Mouse (Mus musculus) spleen, postnatal 4 days (tissue): Measurements from ENCODE around the gene Gnb3.

Experiments
- DNase-seq, 2 experiments: peaks; one replicate each; pipeline ENCODE4 v3.0.0; 2022; ENCODE audit warnings: low spot score in 2 of 2

Gene Gnb3

DNA sequence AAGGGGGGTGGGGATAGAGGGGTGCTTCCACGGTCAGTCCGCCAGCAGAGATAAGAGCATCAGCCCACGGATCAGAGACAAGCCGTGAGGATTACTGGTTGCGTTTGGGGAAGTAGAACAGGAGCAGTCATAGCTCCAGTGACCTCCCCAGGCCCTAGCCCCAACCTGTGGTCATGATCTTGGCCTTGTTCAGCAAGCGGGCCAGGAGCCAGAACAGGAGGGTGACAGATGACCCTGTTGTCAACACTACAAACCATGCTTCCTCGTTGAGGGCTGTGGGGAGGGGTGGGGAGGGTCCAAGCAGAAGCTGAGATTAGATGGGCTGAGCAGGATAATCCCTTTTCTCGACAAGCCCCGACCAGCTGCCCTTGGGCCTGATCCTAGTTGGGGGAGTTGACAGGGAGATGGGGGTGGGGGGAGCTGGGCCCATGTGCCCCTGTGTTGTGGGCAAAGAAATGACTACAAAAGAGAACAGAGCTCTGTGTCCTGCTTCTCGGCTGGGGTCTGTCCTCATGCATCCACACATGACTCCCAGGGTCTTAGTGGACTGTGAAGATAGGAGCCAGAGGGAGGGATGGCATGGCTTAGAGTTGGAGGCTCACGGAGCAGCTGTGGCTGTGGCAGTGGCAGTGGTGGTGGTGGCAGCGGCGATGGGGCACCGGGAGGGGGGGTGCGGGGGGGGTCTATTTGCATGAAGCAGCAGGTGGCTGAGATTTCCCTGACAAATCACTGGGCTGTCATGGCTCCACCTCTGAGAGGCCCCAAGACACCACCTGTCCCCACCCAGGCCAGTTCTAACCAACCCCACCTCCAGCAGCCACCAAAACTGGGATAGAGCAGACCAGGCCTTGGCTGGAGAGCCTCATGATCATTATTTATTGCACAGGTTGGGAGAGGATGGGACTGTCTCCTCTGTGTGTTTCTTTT, at the start of gene Gnb3:
TSS of gene Gnb3 (minus strand) at position 35 of the 927 bp plus-strand sequence.
- DNase-seq, result peak in 1 of 2 experiments; percentile 61

DNA sequence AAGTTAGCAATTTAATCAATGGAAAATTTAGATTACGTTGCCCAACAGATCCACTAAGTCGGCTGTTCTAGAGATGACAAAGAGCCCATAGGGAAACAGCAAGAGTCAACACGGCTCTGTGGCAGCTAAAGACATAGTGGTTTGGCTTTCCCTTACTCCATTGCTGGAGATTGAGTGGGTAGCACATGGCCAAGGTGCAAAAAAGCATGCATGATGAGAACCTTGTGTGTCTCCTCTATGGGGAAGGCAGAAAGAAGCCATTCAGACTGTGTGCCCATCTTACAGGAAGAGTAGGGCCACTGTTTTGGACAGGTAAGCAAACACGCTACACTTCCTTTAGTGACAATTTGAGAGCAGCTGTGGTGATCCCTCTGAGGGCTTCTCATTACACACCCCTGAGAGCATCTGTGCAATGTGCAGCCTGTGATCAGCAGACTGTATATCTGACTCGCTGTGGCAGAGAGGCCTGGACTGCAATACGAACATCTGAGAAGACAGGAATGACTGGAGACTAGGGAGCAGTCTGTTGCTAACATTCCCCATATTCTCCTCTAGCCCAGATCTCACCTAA, 48.6 kb upstream of the Gnb3 start:
- DNase-seq, result no peak

DNA sequence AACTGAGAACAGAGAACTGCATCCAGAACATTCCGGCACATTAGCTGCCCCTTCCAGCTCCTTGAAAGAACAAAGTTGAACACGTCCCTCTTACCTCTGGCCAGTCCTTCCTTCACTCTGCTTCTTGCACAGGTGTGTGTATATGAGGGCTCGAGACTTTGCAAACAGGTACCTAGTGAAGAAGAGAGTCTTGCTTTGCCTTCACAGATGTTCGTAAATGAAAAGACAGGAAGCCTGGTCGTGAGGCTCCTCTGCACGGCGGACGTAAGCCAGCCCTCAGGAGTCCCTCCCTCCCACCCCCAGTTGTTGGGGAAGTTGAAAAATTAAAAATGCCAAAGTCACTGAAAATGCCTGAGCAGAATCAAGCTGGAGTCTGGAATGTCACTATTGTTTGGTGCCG, 47.9 kb upstream of the Gnb3 start, which contains the start of gene Cd4:
TSS of gene Cd4 (minus strand) at position 236 of the 400 bp plus-strand sequence.
- no peak for DNase-seq

DNA sequence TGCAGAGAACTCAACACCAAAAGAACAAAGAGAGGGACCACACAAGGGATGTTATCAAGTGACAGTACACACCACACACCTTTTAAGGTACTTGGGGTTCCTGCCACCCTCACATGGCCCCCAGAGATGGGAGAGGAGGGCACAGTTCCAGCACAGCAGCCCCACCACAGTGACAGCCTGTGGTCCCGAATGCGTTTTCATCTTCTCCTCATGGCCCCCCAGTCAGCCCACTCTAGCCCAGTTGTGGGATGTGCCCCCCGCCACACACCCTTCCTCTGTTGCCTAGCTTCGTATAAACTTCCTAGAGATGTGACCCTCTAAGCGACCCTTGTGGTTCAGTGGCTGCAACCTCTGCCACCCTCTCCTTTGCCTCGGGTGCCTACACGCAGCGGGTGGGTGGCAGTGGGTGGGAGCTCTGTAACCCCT, 45.9 kb upstream of the Gnb3 start:
- DNase-seq, result no peak

DNA sequence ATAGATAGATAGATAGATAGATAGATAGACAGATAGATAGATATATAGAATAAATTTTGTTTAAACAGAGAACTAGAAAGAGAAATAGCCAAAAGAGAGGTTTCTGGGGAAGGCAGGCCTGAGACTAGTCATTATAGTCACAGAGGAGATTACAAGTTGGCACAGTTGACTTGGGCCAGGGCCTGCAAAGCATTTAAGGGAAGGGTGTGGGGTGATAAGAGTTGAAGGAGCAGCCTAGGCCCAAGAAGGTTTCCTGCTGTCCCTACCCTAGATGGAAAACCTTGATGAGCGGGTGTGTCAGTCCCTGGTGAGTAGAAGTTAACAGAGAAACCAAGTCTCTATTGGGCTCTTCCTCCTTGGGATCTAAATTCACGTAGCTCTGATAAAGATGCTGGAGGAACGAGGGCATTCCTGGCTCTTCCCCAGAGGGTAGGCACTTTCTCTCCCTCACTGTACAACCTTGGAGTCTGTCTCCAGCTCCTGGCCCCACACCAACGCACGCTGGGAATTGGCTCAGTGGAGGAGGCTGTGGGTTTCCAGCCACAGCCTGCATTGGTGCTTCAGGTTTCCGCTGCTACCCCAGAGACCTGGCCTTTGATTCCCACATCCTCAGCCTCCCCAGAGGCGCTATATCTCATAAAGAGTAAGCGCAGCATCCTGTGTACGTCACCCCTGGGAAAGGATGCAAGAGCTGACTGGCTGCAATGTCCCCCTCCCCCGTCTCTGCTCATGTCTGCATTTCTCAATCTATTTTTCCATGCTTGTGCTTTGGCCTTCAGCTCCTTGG, 44.8 kb upstream of the Gnb3 start:
- DNase-seq, result no peak

DNA sequence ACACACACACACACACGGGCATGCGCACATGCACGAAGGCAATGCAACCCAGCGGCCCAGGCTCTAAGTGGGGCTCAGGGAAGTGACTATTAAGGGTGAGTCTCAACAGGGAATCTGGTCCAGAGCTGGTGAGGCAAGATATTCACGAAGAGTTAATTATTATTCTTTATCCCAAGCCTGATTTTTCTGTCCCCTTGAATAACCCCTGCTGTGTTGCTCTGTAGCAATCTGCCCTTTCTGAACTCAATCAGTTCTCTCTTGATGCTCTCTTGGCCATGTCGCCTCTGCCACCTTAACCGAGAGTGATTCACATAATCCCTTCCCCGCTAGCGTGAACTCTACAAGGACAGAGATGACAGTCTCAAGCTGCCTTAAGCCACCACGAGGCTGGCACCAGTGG, 43.3 kb upstream of the Gnb3 start:
- DNase-seq, result no peak

DNA sequence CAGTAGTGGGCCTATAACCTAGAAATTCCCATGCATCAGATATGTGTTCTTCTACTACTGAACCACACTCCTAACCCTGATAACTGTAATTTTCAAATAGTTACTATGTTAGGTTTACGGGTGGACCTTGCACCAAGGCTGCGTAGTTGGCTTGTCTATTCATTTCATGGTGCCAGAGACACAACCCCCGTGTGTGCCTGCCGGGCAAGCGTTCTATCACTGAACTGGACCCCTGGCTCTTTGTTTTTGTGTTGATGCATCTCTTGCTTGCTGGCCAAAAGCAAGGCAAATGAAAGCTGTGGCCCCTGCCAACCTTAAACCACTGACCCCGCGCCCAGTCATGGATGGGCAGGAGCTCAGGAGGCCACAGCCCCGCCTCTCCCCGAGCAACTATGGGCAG, 41.7 kb upstream of the Gnb3 start:
- no peak for DNase-seq

DNA sequence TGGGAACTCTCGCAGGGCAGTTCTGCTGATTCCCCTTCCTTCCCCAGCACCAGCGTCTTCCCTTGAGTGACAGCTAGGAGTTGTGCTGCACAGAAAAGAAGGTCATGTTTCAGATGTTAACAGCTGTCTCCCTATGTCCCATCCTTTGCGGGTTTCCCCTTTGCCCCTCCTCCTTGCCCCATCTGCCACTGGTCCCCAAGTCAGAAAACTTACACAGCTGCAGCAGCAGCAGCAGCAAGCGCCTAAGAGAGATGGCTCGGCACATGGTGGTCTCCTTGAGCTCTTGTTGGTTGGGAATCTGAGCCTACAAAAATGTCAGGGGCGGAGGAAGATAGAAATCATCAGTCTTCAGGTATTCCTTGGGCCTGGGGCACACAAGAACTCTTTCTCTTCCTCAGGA, 39.3 kb upstream of the Gnb3 start:
- no peak for DNase-seq

DNA sequence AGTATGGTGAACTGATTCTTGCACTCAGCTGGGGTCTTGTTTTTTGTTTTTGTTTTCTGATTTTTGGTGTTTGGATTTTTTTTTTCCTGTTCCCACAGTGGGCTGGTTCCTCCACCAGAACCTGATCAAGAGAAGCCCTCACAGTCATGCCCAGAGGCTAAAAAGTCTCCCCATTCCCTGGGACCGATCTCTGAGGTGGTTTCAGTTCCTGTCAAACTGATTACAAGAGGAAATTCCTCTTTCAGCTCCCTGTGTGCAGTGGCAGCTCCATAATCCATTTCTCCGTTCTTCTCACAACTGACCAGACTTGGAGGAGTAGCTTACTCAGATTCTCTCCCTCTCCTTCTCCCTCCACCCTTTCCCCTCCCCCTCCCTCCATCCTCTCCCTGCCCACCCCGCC, 34.3 kb upstream of the Gnb3 start:
- no peak for DNase-seq

DNA sequence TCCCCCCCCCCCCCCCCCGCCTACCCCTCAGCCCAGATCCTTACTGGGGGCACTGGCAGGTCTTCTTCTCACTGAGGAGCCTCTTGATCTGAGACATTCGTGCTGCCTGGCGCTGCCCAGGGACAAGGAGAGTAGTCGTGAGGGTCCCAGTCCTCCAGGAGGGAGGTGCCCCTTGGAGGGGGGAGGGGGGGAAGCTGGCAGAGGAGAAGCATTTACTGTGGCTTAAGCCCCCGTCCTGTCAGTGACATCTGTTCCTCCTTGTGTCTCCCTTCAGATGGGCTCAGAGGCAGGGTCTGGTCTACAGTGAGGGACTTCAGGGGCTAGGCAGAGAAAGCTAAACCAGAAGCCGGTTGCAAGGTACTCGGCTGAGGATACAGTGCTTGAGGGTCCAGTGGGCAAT, 26.5 kb upstream of the Gnb3 start:
- DNase-seq, result no peak

DNA sequence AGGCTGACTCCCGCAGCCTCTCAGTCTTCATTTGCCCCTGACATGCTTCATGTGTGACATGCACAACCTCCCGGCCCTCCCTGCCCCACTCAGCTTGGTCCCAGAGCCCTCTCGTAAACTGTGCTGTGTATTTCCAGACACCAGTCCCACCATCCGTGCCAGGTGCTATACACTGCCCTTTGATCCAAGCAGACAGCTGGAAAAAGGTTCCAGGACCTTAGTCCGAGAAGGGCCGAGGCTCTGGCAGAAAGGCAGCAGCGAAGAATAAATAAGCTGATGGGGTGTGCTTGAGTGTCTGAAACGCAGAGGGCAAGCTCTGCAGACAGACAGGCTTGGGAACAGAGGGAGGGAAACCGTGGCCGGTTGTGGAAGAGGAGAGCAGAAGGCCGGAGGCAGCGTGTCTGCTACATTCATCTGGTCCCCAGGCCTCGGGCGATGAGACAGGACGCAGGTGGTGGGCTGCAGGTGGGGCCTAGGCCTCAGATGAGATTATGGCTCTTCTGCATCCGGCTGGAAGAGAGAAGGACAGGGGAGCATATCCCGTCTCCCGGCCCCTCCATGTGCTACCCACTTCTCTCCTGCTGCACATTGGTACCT, 25.8 kb upstream of the Gnb3 start:
- no peak for DNase-seq

DNA sequence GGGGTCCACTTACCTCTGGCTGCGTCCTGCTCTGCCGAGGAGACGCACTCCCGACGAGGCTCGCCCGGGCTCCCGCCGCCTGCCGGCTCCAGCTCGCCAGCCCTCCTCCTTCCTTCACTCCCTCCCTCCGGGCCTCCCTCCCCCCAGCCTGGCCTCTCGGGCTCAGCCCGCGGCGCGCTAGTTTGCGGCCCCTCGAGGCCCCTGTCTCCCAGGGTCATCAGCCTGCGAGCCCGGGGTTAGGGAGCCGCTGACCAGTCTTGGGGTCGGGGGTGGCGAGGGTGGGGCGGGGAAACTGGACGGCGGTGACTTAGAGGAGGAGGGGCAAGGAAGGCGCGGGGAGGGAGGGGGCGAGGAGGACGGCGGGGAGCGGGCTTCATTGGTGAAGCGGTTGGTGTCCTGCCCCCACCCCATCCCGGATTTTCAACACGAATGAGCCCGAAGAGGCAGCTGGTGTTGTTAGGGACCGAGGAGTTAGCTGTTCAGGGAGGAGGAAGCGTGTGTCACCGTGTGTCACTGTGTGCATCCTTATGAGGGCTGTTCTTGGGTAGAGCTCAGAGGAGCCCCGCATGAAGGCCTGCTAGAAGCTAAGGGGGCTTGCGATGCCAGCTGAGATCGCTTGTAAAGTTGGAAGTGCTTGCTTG, 23.7 kb upstream of the Gnb3 start, which contains the start of gene Gpr162:
TSS of gene Gpr162 (minus strand) at position 326 of the 641 bp plus-strand sequence.
- no peak for DNase-seq

DNA sequence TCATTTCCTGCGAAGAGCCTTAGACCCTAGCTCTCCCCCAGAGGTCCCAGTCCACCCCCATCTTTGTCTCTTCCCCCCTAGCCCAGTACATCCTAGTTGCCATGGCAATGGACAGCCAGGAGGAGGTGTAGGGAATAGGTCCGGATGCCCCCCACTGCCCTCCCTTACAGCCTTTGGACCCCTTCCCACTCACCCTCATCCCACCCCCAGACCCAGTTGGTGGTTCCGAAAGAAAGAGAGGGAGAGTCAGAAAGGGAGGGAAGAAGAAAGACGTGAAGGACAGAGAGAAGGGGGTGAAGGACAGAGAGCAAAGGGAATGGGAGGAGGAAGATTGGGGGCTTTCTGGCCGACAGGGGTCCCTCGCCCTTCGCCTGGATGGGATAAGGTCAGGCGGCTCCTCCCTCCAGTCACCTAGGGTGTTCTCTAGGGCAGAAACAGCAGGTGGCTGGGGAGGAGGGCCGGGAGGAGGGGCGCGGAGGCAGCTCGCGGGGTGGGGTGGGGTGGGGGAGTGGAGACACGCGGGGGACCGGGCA, 23.1 kb upstream of the Gnb3 start:
- no peak for DNase-seq

DNA sequence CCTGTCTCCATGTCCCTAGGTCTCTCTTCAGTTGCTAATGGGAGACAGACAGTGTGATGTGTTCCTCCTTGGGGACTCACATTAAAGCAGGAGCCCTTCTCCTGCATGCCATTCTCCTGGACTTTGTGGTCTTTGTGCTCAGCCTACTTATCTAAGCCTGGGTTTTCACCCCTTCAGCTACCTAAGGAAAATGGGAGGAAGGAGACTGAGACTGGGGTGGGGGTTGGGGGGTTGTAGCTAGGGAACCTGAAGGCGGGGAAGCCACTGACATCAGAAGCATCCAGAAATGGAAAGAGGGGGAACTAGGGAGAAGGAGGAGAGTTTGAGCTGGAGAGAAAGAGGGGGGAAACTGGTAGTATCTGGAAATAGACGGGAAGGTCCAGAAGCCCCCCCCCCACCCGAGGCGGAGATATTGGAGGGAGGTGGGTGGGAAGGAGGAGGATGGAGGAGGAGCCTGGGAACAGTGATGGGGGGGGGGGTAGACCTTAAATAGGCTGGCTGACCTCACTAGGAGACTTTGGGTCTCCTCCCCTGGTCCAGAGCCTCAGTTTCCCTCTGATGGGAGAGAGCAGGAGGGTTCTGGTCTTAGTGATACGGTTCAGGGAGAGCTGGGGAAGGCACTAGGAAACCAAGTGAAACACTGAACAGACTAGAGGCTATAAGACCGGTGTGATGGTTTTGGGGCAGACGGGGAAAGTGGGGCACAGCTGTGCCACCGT, 22.5 kb upstream of the Gnb3 start:
- DNase-seq, result no peak

DNA sequence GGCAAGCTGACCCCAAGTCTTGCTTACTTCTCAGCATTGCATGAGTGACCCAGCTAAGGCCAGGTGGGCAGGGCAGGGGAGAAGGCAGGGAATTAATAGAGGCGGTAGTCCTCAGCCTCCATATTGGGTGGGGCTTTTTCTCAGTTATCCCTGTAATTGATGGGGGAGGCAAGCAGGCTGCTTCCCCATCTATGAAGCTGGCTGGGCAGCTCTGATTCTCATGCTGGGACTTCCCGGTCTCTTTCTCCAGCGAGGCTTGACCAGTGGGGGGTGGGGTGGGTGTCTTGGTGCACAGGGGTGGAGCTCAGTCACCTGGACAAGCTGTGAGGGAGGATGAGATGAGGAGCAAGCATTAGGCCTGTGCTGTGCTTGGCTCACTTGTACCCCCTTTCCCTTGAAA, 21.7 kb upstream of the Gnb3 start:
- DNase-seq, result no peak

DNA sequence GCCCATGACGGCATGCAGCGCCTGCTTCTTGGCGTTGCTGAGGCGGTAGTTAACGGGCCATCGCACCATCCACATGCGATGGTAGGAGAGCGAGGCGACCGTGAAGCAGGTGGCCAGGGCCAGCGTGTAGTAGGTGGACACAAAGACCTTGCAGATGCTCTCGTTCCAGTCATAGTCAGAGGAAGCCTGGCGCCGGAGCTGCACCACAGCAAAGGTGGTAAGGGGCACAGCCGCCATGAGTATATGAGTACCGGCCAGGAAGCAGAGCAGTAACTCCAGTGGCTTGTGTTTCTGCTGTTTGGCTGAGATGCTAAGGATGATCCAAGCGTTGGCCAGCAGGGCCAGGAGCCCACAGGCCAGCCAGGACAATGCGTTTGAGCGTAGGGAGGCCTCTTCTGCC, 21.2 kb upstream of the Gnb3 start:
- DNase-seq, result no peak

DNA sequence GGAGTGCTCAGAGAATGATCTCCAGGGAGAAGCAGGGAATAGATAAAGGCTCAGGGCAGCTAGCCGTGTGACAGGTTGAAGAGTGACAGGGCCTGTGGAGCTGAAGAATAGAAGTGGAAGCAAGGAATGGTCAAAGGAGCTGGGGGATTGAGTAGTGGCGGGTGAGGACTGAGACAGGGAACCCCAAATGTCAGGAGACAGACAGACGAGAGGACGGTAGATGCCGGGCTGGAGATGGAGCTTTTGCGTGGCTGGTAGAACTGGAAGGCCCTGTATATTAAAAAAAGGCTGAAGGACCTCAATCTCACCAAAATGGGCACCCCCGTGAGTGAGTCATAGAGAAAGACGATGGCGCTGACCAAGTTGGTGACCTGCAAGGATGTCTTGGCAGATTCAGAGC, 20.4 kb upstream of the Gnb3 start:
- DNase-seq, result no peak

DNA sequence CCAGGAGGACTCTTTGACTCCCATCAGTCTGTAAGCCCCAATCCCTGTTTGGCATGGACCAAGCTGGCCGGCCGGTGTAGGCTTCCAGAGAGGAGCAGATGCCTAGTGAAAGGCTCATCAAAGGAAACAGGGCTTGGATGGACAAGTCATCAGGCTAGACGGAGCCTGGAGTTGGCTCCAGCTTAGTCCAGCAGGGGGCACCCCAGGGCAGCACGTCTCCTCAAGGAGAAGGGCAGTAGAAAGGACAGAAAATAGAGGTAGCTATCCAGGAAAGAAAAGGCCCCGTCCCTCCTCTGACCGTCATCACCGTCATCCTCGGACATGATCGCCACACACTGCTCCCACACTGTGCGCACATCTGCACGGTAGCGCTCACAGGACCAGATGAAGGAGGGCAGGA, 19.6 kb upstream of the Gnb3 start:
- peak; percentile 81 to 93 for DNase-seq

DNA sequence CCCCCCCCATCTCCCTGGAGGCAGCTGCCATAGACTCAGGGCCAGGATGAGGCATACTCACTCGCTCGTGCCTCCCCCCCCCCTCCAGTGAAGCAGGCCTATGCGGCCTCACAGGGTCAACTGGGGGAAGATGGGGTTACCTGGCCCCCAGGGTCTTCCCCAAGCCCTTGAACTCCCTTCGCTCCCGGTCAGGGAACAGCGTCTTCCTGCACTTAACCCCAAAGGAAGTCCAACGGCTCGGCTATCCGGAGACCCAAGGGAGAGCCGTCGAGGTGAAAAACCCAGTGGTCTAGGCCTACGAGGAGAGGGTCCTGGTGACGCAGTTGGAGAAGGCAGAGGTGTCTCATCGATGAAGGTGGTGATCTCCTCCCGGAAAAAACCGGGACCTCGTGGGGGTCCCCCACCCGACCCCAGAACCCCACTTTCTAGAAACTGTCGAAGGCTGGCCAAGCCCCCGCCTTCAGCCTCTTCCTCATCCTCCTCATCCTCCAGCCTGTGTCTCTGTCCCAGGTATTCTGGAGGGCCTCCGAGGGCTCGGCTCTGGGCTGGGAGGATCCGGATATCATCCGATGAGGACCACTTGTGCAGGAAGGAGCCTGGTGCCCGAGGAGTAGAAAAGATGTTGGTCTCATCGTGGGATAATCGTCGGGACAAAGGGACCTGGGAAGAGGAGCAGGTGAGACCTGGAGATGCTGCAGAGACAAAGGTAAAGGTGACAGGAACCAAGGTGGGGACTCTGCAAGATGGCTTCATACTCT, 18.7 kb upstream of the Gnb3 start:
- peak in 1 of 2 experiments; percentile 60 for DNase-seq
